Mouse (Mus musculus): ENCODE data around the gene Wfs1. TPM values are rescaled to one million over a fixed set of nuclear protein-coding genes. Genes with fewer than 3 reads are reported as not detected.

Gene Wfs1
- total RNA-seq, 4 experiments from 2014 or later = 36.1 to 156 (median 79.3) TPM

- no peak for DNase-seq
These were observed 60.3 kb downstream of the Wfs1 start for GRCm38 (mm10) chr5:36928701-36929100.

- DNase-seq = no peak
These were observed 64.9 kb downstream of the Wfs1 start for GRCm38 (mm10) chr5:36923826-36924700.

- no peak for DNase-seq
These were observed 66.2 kb downstream of the Wfs1 start for GRCm38 (mm10) chr5:36922811-36923210.

GRCm38 (mm10) chr5:36921871-36922270 is 67.1 kb downstream of the Wfs1 start:
- no peak for DNase-seq

- no peak for DNase-seq
These were observed 68.9 kb downstream of the Wfs1 start for GRCm38 (mm10) chr5:36920072-36920471.

- no peak for DNase-seq
These were observed 71.0 kb downstream of the Wfs1 start for GRCm38 (mm10) chr5:36918016-36918415.

GRCm38 (mm10) chr5:36917245-36917644 is 71.8 kb downstream of the Wfs1 start:
- DNase-seq = no peak

GRCm38 (mm10) chr5:36916581-36916980 is 72.4 kb downstream of the Wfs1 start:
- DNase-seq = no peak

Other genes starting within 250 kb of the Wfs1 start
- gene Bloc1s4, start 240.6 kb downstream of the Wfs1 start, total RNA-seq (2022) = 10 to 100 TPM; 21.6 to 34.1 (median 27.6) TPM
- gene Mrfap1, start 192.4 kb downstream of the Wfs1 start, total RNA-seq (2022) = 100 to 1,000 TPM; 571 to 829 (median 654) TPM
- 10 to 100 TPM; 63.8 to 93.3 (median 80.2) TPM for gene Man2b2, start 158.6 kb downstream of the Wfs1 start, total RNA-seq (2022)
- 1 to 10 TPM; 5.3 to 9.0 (median 7.2) TPM for gene Ppp2r2c, start 120.7 kb downstream of the Wfs1 start, total RNA-seq (2022)
- 1 to 10 TPM in 2 of 4 experiments, under 1 TPM in 2; 0.44 to 1.7 (median 1.1) TPM for gene Gm1043, start 96.2 kb upstream of the Wfs1 start, total RNA-seq (2022)